8 mouse cellular contexts compared by ENCODE assay signal in genomic region chr7:82504101-82504500, GRCm38 (mm10).
DNase-seq lines count a peak whose midpoint lies in the region; ATAC-seq and TF ChIP-seq lines count a peak whose summit lies in the region.

No protein-coding gene starts in this region.

- WGBS in heart, adult 2 months: 32% methylated on average over 4 of the region's 4 CpGs
- 10% methylated on average over 4 of the region's 4 CpGs for WGBS in heart, embryonic 12.5 days
- WGBS in forebrain, embryonic 14.5 days: 5% methylated on average over 4 of the region's 4 CpGs
- WGBS in midbrain, embryonic 13.5 days: 20% methylated on average over 4 of the region's 4 CpGs

- no peak overlapping the region for H3K4me3 ChIP-seq in heart, adult 2 months
- H3K4me3 ChIP-seq in heart, embryonic 12.5 days: no peak overlapping the region
- no peak overlapping the region for H3K4me3 ChIP-seq in forebrain, embryonic 14.5 days (ENCODE audit: low read depth, low read length)
- no peak overlapping the region for H3K4me3 ChIP-seq in midbrain, embryonic 13.5 days (replicated peaks)

- H3K4me2 ChIP-seq in heart, embryonic 12.5 days: no peak overlapping the region
- H3K4me2 ChIP-seq in forebrain, embryonic 14.5 days (ENCODE audit: low read length): no peak overlapping the region
- H3K4me2 ChIP-seq in midbrain, embryonic 13.5 days (replicated peaks): no peak overlapping the region; the same call in 1 of the 2 replicates

- no peaks in the 10 kb centered on the region for H3K79me2 ChIP-seq in heart, adult 2 months (replicated peaks; ENCODE audit: control insufficient read depth, insufficient read depth, low read length)

- H3K4me1 ChIP-seq in heart, adult 2 months (ENCODE audit: control insufficient read depth, insufficient read depth, low read length): no peaks in the 10 kb centered on the region
- no peaks in the 10 kb centered on the region for H3K4me1 ChIP-seq in heart, embryonic 12.5 days (replicated peaks)
- H3K4me1 ChIP-seq in forebrain, embryonic 14.5 days (ENCODE audit: control insufficient read depth, insufficient read depth, low read length): no peaks in the 10 kb centered on the region
- H3K4me1 ChIP-seq in midbrain, embryonic 13.5 days (replicated peaks): peaks cover 3% of the 10 kb centered on the region; the same call in 1 of the 2 replicates

- TF ChIP-seq CTCF in heart, adult 2 months (IDR thresholded peaks at IDR 0.05): peak; percentile 80

- TF ChIP-seq POLR2A in heart, adult 2 months (IDR thresholded peaks at IDR 0.05; ENCODE audit: insufficient read depth, low read depth, low read length): no peak

- peak; percentile 21 to 57 for DNase-seq in heart, adult 2 months
- DNase-seq in cerebellum, adult 11 months: peak; percentile 19
- peak; percentile 78 for DNase-seq in forebrain, embryonic 14.5 days (ENCODE audit: low spot score)
- peak; percentile 58 for DNase-seq in hindlimb bud, embryonic 11.5 days (ENCODE audit: extremely low spot score, low read depth, low spot score)
- DNase-seq in left cerebral cortex, adult 8-10 months (ENCODE audit: low spot score in 2 of 2): peak; percentile 29 to 40
- DNase-seq in testis, postnatal 14 days (ENCODE audit: low spot score): peak; percentile 13

- no peak for ATAC-seq in heart, embryonic 12.5 days (ENCODE audit: insufficient number of reproducible peaks, low FRiP score)
- peak; percentile 77 for ATAC-seq in forebrain, embryonic 14.5 days
- peak; percentile 70 for ATAC-seq in midbrain, embryonic 13.5 days

- no peak overlapping the region for H3K27ac ChIP-seq in heart, adult 2 months
- H3K27ac ChIP-seq in heart, embryonic 12.5 days (ENCODE audit: poor library complexity, severe bottlenecking): no peak overlapping the region
- H3K27ac ChIP-seq in forebrain, embryonic 14.5 days (ENCODE audit: low read depth, low read length): no peak overlapping the region
- no peak overlapping the region for H3K27ac ChIP-seq in midbrain, embryonic 13.5 days

- intact Hi-C loops in heart, adult 2 months (cut with DNase I): loop anchor here (5.0 kb wide), 1 partner anchor 167 kb away; the partner anchor contains the start of gene Adamtsl3

- H3K9me3 ChIP-seq in heart, embryonic 12.5 days (replicated peaks): no peaks in the 10 kb centered on the region
- no peaks in the 10 kb centered on the region for H3K9me3 ChIP-seq in forebrain, embryonic 14.5 days (replicated peaks; ENCODE audit: control insufficient read depth, low read length)
- H3K9me3 ChIP-seq in midbrain, embryonic 13.5 days: no peaks in the 10 kb centered on the region

- no peak for TF ChIP-seq EP300 in heart, adult 2 months (IDR thresholded peaks at IDR 0.05; ENCODE audit: insufficient read depth, low read depth, low read length)

- H3K9ac ChIP-seq in heart, adult 2 months (ENCODE audit: low read depth, low read length): no peak overlapping the region
- no peak overlapping the region for H3K9ac ChIP-seq in heart, embryonic 12.5 days
- H3K9ac ChIP-seq in forebrain, embryonic 14.5 days (ENCODE audit: low read length): no peak overlapping the region
- H3K9ac ChIP-seq in midbrain, embryonic 13.5 days (replicated peaks): no peak overlapping the region

- H3K36me3 ChIP-seq in heart, adult 2 months (ENCODE audit: control insufficient read depth, insufficient read depth, low read length): no peaks in the 10 kb centered on the region
- no peaks in the 10 kb centered on the region for H3K36me3 ChIP-seq in heart, embryonic 12.5 days
- no peaks in the 10 kb centered on the region for H3K36me3 ChIP-seq in forebrain, embryonic 14.5 days (ENCODE audit: control insufficient read depth, insufficient read depth, low read length)
- H3K36me3 ChIP-seq in midbrain, embryonic 13.5 days: no peaks in the 10 kb centered on the region

- H3K27me3 ChIP-seq in heart, adult 2 months (ENCODE audit: control insufficient read depth, insufficient read depth, low read length): no peaks in the 10 kb centered on the region
- 0 out of 2 replicates have a peak, but pooled peaks cover 4% of the 10 kb centered on the region for H3K27me3 ChIP-seq in heart, embryonic 12.5 days (replicated peaks)
- H3K27me3 ChIP-seq in forebrain, embryonic 14.5 days (replicated peaks; ENCODE audit: control insufficient read depth, insufficient read depth, low read length): no peaks in the 10 kb centered on the region
- no peaks in the 10 kb centered on the region for H3K27me3 ChIP-seq in midbrain, embryonic 13.5 days

Comparison
In these comparisons a context has a peak if more than half of its experiments do, and no peak if none do; other contexts are left out.
1. DNase-seq: peak in every context shown above with its lines; median percentile 78 in forebrain, embryonic 14.5 days; 58 in hindlimb bud, embryonic 11.5 days; 39 in heart, adult 2 months; 34 in left cerebral cortex, adult 8-10 months; 19 in cerebellum, adult 11 months; 13 in testis, postnatal 14 days.